Mouse (Mus musculus): ENCODE data around the gene Gsdma3. TPM values are rescaled to one million over a fixed set of nuclear protein-coding genes. Genes with fewer than 3 reads are reported as not detected.
"Not testable (repeated sequence)": the region's sequence is repeated elsewhere in the genome, so short reads cannot be mapped to it uniquely, and the experiment has no call there.

Gene Gsdma3
- polyA plus RNA-seq, 1 experiment, result not detected

- DNase-seq (ENCODE audit: low read depth), result no peak
Observed at GRCm38 (mm10) chr11:98595955-98596354, 30.2 kb upstream of the Gsdma3 start.

GRCm38 (mm10) chr11:98597363-98597762 lies 28.8 kb upstream of the Gsdma3 start:
- no peak for DNase-seq (ENCODE audit: low read depth)

- DNase-seq (ENCODE audit: low read depth), result no peak
Observed at GRCm38 (mm10) chr11:98597991-98598390, 28.2 kb upstream of the Gsdma3 start, which contains the start of gene Lrrc3c. Gene Lrrc3c, plus strand, starts transcription at chr11:98598291.

GRCm38 (mm10) chr11:98598851-98599290 lies 27.3 kb upstream of the Gsdma3 start:
- DNase-seq (ENCODE audit: low read depth), result no peak

- no peak for DNase-seq (ENCODE audit: low read depth)
Observed at GRCm38 (mm10) chr11:98599291-98599690, 26.9 kb upstream of the Gsdma3 start.

GRCm38 (mm10) chr11:98602090-98602690 lies 24.0 kb upstream of the Gsdma3 start:
- DNase-seq (ENCODE audit: low read depth), result no peak

- no peak for DNase-seq (ENCODE audit: low read depth)
Observed at GRCm38 (mm10) chr11:98603953-98604352, 22.2 kb upstream of the Gsdma3 start.

GRCm38 (mm10) chr11:98604911-98605310 lies 21.2 kb upstream of the Gsdma3 start:
- DNase-seq (ENCODE audit: low read depth), result not testable (repeated sequence)

GRCm38 (mm10) chr11:98606763-98607162 lies 19.4 kb upstream of the Gsdma3 start:
- DNase-seq (ENCODE audit: low read depth), result no peak

- no peak for DNase-seq (ENCODE audit: low read depth)
Observed at GRCm38 (mm10) chr11:98620791-98621190, 5.4 kb upstream of the Gsdma3 start.

GRCm38 (mm10) chr11:98623981-98624380 lies 2.2 kb upstream of the Gsdma3 start:
- DNase-seq (ENCODE audit: low read depth), result not testable (repeated sequence)

GRCm38 (mm10) chr11:98624381-98624780 lies 1.8 kb upstream of the Gsdma3 start:
- DNase-seq (ENCODE audit: low read depth), result not testable (repeated sequence)

GRCm38 (mm10) chr11:98628706-98629105 lies 2.5 kb downstream of the Gsdma3 start:
- DNase-seq (ENCODE audit: low read depth), result no peak

- DNase-seq (ENCODE audit: low read depth), result peak; percentile 54
Observed at GRCm38 (mm10) chr11:98630646-98631045, 4.5 kb downstream of the Gsdma3 start.

GRCm38 (mm10) chr11:98635312-98635970 lies 9.3 kb downstream of the Gsdma3 start:
- not testable (repeated sequence) for DNase-seq (ENCODE audit: low read depth)

- no peak for DNase-seq (ENCODE audit: low read depth)
Observed at GRCm38 (mm10) chr11:98637501-98637900, 11.3 kb downstream of the Gsdma3 start.

- DNase-seq (ENCODE audit: low read depth), result no peak
Observed at GRCm38 (mm10) chr11:98640091-98640490, 13.9 kb downstream of the Gsdma3 start.

- DNase-seq (ENCODE audit: low read depth), result no peak
Observed at GRCm38 (mm10) chr11:98644757-98645156, 18.6 kb downstream of the Gsdma3 start.

GRCm38 (mm10) chr11:98645946-98646345 lies 19.8 kb downstream of the Gsdma3 start:
- DNase-seq (ENCODE audit: low read depth), result no peak

GRCm38 (mm10) chr11:98646459-98646858 lies 20.3 kb downstream of the Gsdma3 start, which contains the start of gene Gsdma2:
Gene Gsdma2, plus strand, starts transcription at chr11:98646759.
- no peak for DNase-seq (ENCODE audit: low read depth)

- DNase-seq (ENCODE audit: low read depth), result not testable (repeated sequence)
Observed at GRCm38 (mm10) chr11:98655076-98655475, 28.9 kb downstream of the Gsdma3 start.

GRCm38 (mm10) chr11:98660517-98660916 lies 34.4 kb downstream of the Gsdma3 start:
- no peak for DNase-seq (ENCODE audit: low read depth)

- no peak for DNase-seq (ENCODE audit: low read depth)
Observed at GRCm38 (mm10) chr11:98664091-98664490, 37.9 kb downstream of the Gsdma3 start, which contains the start of gene Gsdma. Gene Gsdma, plus strand, starts transcription at chr11:98664351.
